Mouse (Mus musculus): ENCODE measurements around the gene Itga7. TPM values are rescaled to one million over a fixed set of nuclear protein-coding genes. Genes with fewer than 3 reads are reported as not detected.

The Itga7 gene
- polyA plus RNA-seq, 1 experiment, result 1.9 TPM

DNA sequence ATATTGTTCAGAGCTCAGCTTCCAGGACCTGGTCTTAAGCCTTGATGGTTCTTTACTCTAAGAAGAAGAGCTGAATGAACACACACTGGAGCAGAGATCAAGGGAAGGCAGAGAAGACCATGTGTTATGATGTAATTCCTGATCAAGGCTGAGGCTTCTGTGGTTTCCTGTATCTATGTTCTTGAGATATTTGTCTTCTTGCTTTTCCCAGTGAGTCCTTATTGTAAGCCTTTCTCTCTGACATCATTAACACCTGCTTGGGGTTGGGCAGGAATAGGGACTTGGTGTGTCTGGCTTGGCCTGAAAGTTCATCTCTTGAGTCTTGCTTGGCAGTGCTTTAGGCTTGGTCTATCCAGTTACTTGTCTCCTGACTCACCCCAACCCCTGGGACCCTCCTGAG, 57.4 kb downstream of the Itga7 start:
- no peak for TF ChIP-seq POLR2A (IDR thresholded peaks at IDR 0.05; ENCODE audit: borderline replicate concordance, control insufficient read depth, low read depth, low read length)
- no peak overlapping the region for H3K4me3 ChIP-seq (replicated peaks; ENCODE audit: control insufficient read depth, low read depth, low read length)
- no peaks in the 10 kb centered on the region for H3K4me1 ChIP-seq (ENCODE audit: control insufficient read depth, insufficient read depth, low read length)
- no peak overlapping the region for H3K27ac ChIP-seq (ENCODE audit: control insufficient read depth, insufficient read depth, low read depth, low read length, poor library complexity)

DNA sequence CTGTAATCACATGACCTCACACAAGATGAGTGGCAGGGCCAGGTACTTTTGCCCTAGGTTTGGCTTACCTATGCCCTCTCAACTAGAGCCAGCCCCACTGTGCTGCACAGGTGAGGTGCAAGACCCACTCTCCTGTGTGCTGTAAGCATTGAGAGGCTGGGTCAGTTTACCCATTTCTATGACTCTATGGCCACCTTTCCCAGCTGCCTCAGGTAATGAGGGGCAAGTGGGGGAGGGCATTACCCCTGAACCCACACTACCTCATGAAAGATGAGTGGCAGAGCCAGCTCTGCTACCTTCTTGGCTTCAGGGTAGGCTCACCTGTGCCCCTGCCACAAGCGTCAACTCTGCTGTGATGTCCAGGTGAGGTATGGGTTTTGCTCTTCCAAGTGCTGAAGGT, 62.2 kb downstream of the Itga7 start:
- 91% methylated on average over 1 of the region's 1 CpGs for WGBS

DNA sequence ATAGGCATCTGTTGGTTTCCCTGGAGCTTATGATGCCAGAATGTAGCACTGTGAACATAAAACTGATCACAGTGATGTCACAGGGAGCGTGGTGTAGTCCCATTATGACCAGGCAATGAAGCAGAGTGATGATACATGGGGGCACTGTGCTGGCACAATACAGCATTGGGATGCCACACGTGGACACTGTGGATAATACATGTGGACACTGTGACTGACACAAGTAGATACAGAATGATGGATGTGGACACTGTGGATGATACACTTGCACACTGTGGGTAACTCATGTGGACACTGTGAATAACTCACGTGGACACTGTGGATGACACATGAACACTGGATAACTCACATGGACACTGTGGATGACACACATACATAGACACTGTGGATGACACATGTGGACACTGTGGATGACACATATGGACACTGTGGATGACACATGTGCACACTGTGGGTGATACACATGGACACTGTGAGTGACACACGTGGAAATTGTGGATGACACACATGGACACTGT, 63.0 kb downstream of the Itga7 start:
- Histone ChIP-seq H3K4me1 (ENCODE audit: control insufficient read depth, insufficient read depth, low read length) (no peaks in the 10 kb centered on the region; the same call in 1 of the 2 replicates), H3K4me3 (replicated peaks; ENCODE audit: control insufficient read depth, low read depth, low read length) (no peak overlapping the region), H3K27ac (ENCODE audit: control insufficient read depth, insufficient read depth, low read depth, low read length, poor library complexity) (no peak overlapping the region)
- 65% methylated on average over 4 of the region's 4 CpGs for WGBS
- no peak for TF ChIP-seq POLR2A (IDR thresholded peaks at IDR 0.05; ENCODE audit: borderline replicate concordance, control insufficient read depth, low read depth, low read length)
- no peak for TF ChIP-seq CTCF (IDR thresholded peaks at IDR 0.05; ENCODE audit: control insufficient read depth, insufficient read depth, low read length)

More for the DNA sequence above, 62.2 kb downstream of the Itga7 start:
- Histone ChIP-seq H3K4me3 (replicated peaks; ENCODE audit: control insufficient read depth, low read depth, low read length) (no peak overlapping the region), H3K27ac (ENCODE audit: control insufficient read depth, insufficient read depth, low read depth, low read length, poor library complexity) (no peak overlapping the region), H3K4me1 (ENCODE audit: control insufficient read depth, insufficient read depth, low read length) (no peaks in the 10 kb centered on the region; the same call in 1 of the 2 replicates)
- TF ChIP-seq POLR2A (IDR thresholded peaks at IDR 0.05; ENCODE audit: borderline replicate concordance, control insufficient read depth, low read depth, low read length), result no peak
- TF ChIP-seq CTCF (IDR thresholded peaks at IDR 0.05; ENCODE audit: control insufficient read depth, insufficient read depth, low read length), result no peak

DNA sequence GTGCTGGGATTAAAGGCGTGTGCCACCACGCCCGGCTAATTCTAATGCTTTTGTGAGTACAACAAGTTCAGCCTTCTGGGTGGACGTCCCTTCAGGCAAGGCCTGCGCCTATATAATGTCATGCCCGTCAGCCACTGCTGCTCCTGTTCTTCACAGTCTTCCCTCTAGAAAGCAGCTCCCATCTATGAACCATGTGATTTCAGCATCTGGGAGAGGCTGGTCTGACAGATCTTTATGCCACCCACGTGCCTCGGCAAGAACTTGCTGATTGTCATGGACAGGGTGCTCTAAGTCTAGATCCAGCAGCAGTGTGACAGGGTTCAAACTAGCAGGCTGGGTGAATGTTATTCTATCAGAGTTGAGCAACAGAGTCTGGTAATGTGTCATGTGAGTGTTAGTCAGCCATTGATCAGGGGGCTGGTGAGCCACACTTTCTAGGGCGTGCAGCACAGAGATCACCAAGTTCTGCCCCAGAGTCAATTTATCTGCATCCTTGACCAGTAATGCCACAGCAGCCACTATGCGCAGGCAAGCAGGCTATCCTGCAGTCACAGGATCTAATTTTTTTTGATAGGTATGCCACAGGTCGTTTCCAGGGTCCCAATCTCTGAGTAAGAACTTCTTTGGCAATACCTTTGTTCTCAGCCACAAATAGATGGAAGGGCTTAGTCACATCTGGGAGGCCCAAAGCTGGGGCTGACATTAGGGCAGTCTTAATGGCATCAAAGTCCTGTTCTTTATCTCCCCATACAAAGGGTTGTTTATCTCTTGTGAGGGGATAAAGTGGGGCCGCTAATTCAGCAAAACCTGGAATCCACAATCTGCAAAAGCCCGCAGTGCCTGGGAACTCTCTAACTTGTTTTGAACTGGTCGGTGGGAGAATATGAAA, 70.7 kb downstream of the Itga7 start:
- Histone ChIP-seq H3K4me3 (replicated peaks; ENCODE audit: control insufficient read depth, low read depth, low read length) (no peak overlapping the region), H3K27ac (ENCODE audit: control insufficient read depth, insufficient read depth, low read depth, low read length, poor library complexity) (no peak overlapping the region), H3K4me1 (ENCODE audit: control insufficient read depth, insufficient read depth, low read length) (no peaks in the 10 kb centered on the region)
- TF ChIP-seq POLR2A (IDR thresholded peaks at IDR 0.05; ENCODE audit: borderline replicate concordance, control insufficient read depth, low read depth, low read length) (no peak), CTCF (IDR thresholded peaks at IDR 0.05; ENCODE audit: control insufficient read depth, insufficient read depth, low read length) (no peak)
- 79% methylated on average over 14 of the region's 14 CpGs for WGBS

Other genes with a start within 250 kb of the Itga7 start
- gene Rab5b, start 237.6 kb upstream of the Itga7 start, polyA plus RNA-seq (2011; ENCODE audit: insufficient read depth, insufficient read length, low replicate concordance, missing spikeins), result 26.4 and 35.4 TPM in 2 replicates
- gene Pmel, start 229.6 kb upstream of the Itga7 start, polyA plus RNA-seq (2011; ENCODE audit: insufficient read depth, insufficient read length, low replicate concordance, missing spikeins), result 1.4 TPM in 1 of 2 replicates, not detected in the other
- gene Cdk2, start 228.8 kb upstream of the Itga7 start, polyA plus RNA-seq (2011; ENCODE audit: insufficient read depth, insufficient read length, low replicate concordance, missing spikeins), result 60.6 and 62.9 TPM in 2 replicates
- gene Dgka, start 189.0 kb upstream of the Itga7 start, polyA plus RNA-seq (2011; ENCODE audit: insufficient read depth, insufficient read length, low replicate concordance, missing spikeins), result 19.2 and 41.7 TPM in 2 replicates
- 58.3 and 76.9 TPM in 2 replicates for gene Pym1, start 185.9 kb upstream of the Itga7 start, polyA plus RNA-seq (2011; ENCODE audit: insufficient read depth, insufficient read length, low replicate concordance, missing spikeins)
- gene Mmp19, start 142.9 kb upstream of the Itga7 start, polyA plus RNA-seq (2011; ENCODE audit: insufficient read depth, insufficient read length, low replicate concordance, missing spikeins), result 2.4 and 5.1 TPM in 2 replicates
- gene Dnajc14, start 129.8 kb upstream of the Itga7 start, polyA plus RNA-seq (2011; ENCODE audit: insufficient read depth, insufficient read length, low replicate concordance, missing spikeins), result 12.2 and 20.7 TPM in 2 replicates
- 2.8 and 8.3 TPM in 2 replicates for gene Tmem198b, start 129.4 kb upstream of the Itga7 start, polyA plus RNA-seq (2011; ENCODE audit: insufficient read depth, insufficient read length, low replicate concordance, missing spikeins)
- gene Sarnp, start 116.5 kb upstream of the Itga7 start, polyA plus RNA-seq (2011; ENCODE audit: insufficient read depth, insufficient read length, low replicate concordance, missing spikeins), result 45.2 and 73.3 TPM in 2 replicates
- 24.9 and 25.4 TPM in 2 replicates for gene Ormdl2, start 112.2 kb upstream of the Itga7 start, polyA plus RNA-seq (2011; ENCODE audit: insufficient read depth, insufficient read length, low replicate concordance, missing spikeins)
- gene Gdf11, start 42.1 kb upstream of the Itga7 start, polyA plus RNA-seq (2011; ENCODE audit: insufficient read depth, insufficient read length, low replicate concordance, missing spikeins), result 2.4 and 3.6 TPM in 2 replicates
- 49.2 and 134 TPM in 2 replicates for gene Cd63, start 32.8 kb upstream of the Itga7 start, polyA plus RNA-seq (2011; ENCODE audit: insufficient read depth, insufficient read length, low replicate concordance, missing spikeins)
- gene Rdh5, start 10.9 kb upstream of the Itga7 start, polyA plus RNA-seq (2011; ENCODE audit: insufficient read depth, insufficient read length, low replicate concordance, missing spikeins), result 2.6 and 6.2 TPM in 2 replicates
- 78.6 and 92.7 TPM in 2 replicates for gene Bloc1s1, start 9.8 kb upstream of the Itga7 start, polyA plus RNA-seq (2011; ENCODE audit: insufficient read depth, insufficient read length, low replicate concordance, missing spikeins)
- 1.3 and 3.7 TPM in 2 replicates for gene Mettl7b, start 27.2 kb downstream of the Itga7 start, polyA plus RNA-seq (2011; ENCODE audit: insufficient read depth, insufficient read length, low replicate concordance, missing spikeins)
- not detected in 2 replicates for gene Olfr9, start 55.6 kb downstream of the Itga7 start, polyA plus RNA-seq (2011; ENCODE audit: insufficient read depth, insufficient read length, low replicate concordance, missing spikeins)
- gene Olfr763, start 77.0 kb downstream of the Itga7 start, polyA plus RNA-seq (2011; ENCODE audit: insufficient read depth, insufficient read length, low replicate concordance, missing spikeins), result not detected in 2 replicates
- gene Olfr764-ps1, start 106.1 kb downstream of the Itga7 start, polyA plus RNA-seq (2011; ENCODE audit: insufficient read depth, insufficient read length, low replicate concordance, missing spikeins), result not detected in 2 replicates
- not detected in 2 replicates for gene Olfr765, start 116.2 kb downstream of the Itga7 start, polyA plus RNA-seq (2011; ENCODE audit: insufficient read depth, insufficient read length, low replicate concordance, missing spikeins)
- gene Olfr766-ps1, start 135.2 kb downstream of the Itga7 start, polyA plus RNA-seq (2011; ENCODE audit: insufficient read depth, insufficient read length, low replicate concordance, missing spikeins), result not detected in 2 replicates
- not detected in 2 replicates for gene Olfr767, start 149.1 kb downstream of the Itga7 start, polyA plus RNA-seq (2011; ENCODE audit: insufficient read depth, insufficient read length, low replicate concordance, missing spikeins)
- gene Olfr768, start 165.6 kb downstream of the Itga7 start, polyA plus RNA-seq (2011; ENCODE audit: insufficient read depth, insufficient read length, low replicate concordance, missing spikeins), result not detected in 2 replicates
- not detected in 2 replicates for gene Olfr769, start 184.0 kb downstream of the Itga7 start, polyA plus RNA-seq (2011; ENCODE audit: insufficient read depth, insufficient read length, low replicate concordance, missing spikeins)
- gene Olfr770, start 205.2 kb downstream of the Itga7 start, polyA plus RNA-seq (2011; ENCODE audit: insufficient read depth, insufficient read length, low replicate concordance, missing spikeins), result not detected in 2 replicates
- not detected in 2 replicates for gene Olfr771, start 230.9 kb downstream of the Itga7 start, polyA plus RNA-seq (2011; ENCODE audit: insufficient read depth, insufficient read length, low replicate concordance, missing spikeins)
- gene Olfr772, start 244.1 kb downstream of the Itga7 start, polyA plus RNA-seq (2011; ENCODE audit: insufficient read depth, insufficient read length, low replicate concordance, missing spikeins), result 0.43 TPM in 1 of 2 replicates, not detected in the other